Mouse (Mus musculus) forebrain, postnatal 0 days (tissue): Measurements from ENCODE around the gene Ap2a1. TPM values are rescaled to one million over a fixed set of nuclear protein-coding genes. Genes with fewer than 3 reads are reported as not detected.

ENCODE experiments used
- ATAC-seq: fragments of 200-750 bp; cut with Nextera tagmentation; 2 replicates; pipeline ENCODE4 v1.8.0; 2017; ENCODE audit warnings: mild to moderate bottlenecking, moderate library complexity
- DNase-seq: peaks from one replicate; pipeline ENCODE4 v3.0.0-alpha.2; 2015
- H3K27ac ChIP-seq: fragments of 300-500 bp; sonication (generic); 2 replicates; pipeline ENCODE4 v1.5.1; 2014; ENCODE audit warnings: low read depth, mild to moderate bottlenecking, antibody characterized with exemption, low read length, moderate library complexity, mixed read lengths
- H3K27me3 ChIP-seq: fragments of 300-500 bp; sonication (generic); 2 replicates; pipeline ENCODE4 v1.6.1; 2014; ENCODE audit warnings: mild to moderate bottlenecking, low read length, mixed read lengths; ENCODE audit not compliant: insufficient read depth
- H3K36me3 ChIP-seq: fragments of 300-500 bp; sonication (generic); 2 replicates; pipeline ENCODE4 v1.6.1; 2014; ENCODE audit warnings: mild to moderate bottlenecking, moderate library complexity; ENCODE audit not compliant: insufficient read depth
- H3K4me1 ChIP-seq: fragments of 300-500 bp; sonication (generic); 2 replicates; pipeline ENCODE4 v1.6.1; 2014; ENCODE audit warnings: antibody characterized with exemption; ENCODE audit not compliant: insufficient read depth
- H3K4me2 ChIP-seq: fragments of 300-500 bp; sonication (generic); 2 replicates; pipeline ENCODE4 v1.6.1; 2014; ENCODE audit warnings: low read depth, mild to moderate bottlenecking, moderate library complexity
- H3K4me3 ChIP-seq: fragments of 300-500 bp; sonication (generic); 2 replicates; pipeline ENCODE4 v1.5.1; 2014; ENCODE audit warnings: low read depth, low read length, mixed read lengths
- H3K9ac ChIP-seq: fragments of 300-500 bp; sonication (generic); 2 replicates; pipeline ENCODE4 v1.6.1; 2014; ENCODE audit warnings: mild to moderate bottlenecking
- H3K9me3 ChIP-seq: fragments of 300-500 bp; sonication (generic); 2 replicates; pipeline ENCODE4 v1.6.1; 2016; ENCODE audit warnings: low read length
- CTCF ChIP-seq: sonication (generic); IDR thresholded peaks from 2 replicates; pipeline ENCODE4 v1.5.1; 2016; ENCODE audit warnings: antibody characterized with exemption, control low read depth, low read depth
- WGBS: fragments of 180-500 bp; shearing (Covaris S2); extraction: QIAGEN DNeasy Blood & Tissue Kit; methylation state at CpG from one replicate; pipeline ENCODE4 v1.1.7; 2014; 5-methylcytosine and 5-hydroxymethylcytosine counted together
- polyA plus RNA-seq: library from polyadenylated mRNA; unstranded; fragments of >200 nt; fragmentation: Nextera tagmentation; extraction: Ambion mirVana; gene quantifications from 2 replicates; pipeline ENCODE4 v1.2.1, GENCODE M21; 2015
- total RNA-seq: library from RNA; depleted of rRNA; stranded (reverse); fragments of >200 nt; gene quantifications from 2 replicates; pipeline ENCODE4 v1.2.3, GENCODE M21; 2014

Ap2a1 gene
- total and polyA plus RNA-seq, 2 experiments from 2014 or later, result 113 to 175 TPM

DNA sequence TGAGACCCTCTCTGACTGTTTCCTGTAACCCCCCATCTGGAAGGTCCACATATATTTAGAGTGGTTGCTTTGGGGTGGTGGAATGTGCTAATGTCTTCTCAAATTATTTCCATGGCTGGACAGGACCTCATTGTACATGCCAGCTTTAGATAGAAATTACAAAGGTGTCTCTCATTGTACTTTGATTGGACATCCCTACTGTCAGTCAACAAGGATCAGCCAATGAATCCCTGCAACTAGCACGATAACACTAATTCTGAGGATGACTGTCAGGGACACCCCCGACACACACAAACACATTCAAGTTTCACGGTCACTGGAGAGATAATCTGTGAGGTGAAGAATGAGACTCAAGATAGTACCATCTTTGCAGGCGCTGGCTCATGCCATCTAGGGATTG lies 9.4 kb upstream of the Ap2a1 start:
- Histone ChIP-seq H3K4me1 (no peaks in the 10 kb centered on the region), H3K27me3 (no peaks in the 10 kb centered on the region), H3K36me3 (no peaks in the 10 kb centered on the region), H3K4me3 (no peak overlapping the region), H3K9me3 (no peaks in the 10 kb centered on the region), H3K27ac (no peak overlapping the region), H3K4me2 (no peak overlapping the region), H3K9ac (no peak overlapping the region)
- TF ChIP-seq CTCF, result no peak
- WGBS, result 93% methylated on average over 4 of the region's 4 CpGs
- ATAC-seq, result no peak
- DNase-seq, result no peak

DNA sequence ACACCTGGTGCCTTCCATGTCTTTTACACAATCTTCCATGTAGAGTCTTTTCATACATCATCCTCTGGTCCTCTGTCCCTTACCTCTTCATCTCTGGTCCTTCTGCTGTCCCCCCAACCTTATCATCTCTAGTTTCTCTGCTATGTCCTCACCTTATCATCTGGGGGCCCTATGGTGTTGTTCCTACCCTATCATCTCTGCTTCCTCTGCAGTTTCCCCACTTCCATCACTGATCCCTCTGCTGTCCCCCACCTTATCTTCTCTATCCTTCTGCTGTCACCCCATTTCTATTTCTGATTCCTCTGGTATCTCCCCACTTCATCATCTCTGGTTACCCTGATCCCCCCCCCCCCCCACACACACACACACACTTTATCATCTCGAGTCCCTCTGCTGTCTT lies 726 bp downstream of the Ap2a1 start:
- peak overlapping the region; percentile 94 for H3K9ac ChIP-seq
- 0% methylated on average over 1 of the region's 1 CpGs for WGBS
- no peaks in the 10 kb centered on the region for H3K9me3 ChIP-seq
- no peak for DNase-seq
- H3K36me3 ChIP-seq, result peaks cover 4% of the 10 kb centered on the region
- peak overlapping the region; percentile 21; the same call in 1 of the 2 replicates for H3K27ac ChIP-seq
- no peaks in the 10 kb centered on the region for H3K27me3 ChIP-seq
- peak overlapping the region; percentile 68 for H3K4me2 ChIP-seq
- no peak for TF ChIP-seq CTCF
- H3K4me1 ChIP-seq, result peaks cover 13% of the 10 kb centered on the region
- no peak for ATAC-seq
- peak overlapping the region; percentile 95 for H3K4me3 ChIP-seq

DNA sequence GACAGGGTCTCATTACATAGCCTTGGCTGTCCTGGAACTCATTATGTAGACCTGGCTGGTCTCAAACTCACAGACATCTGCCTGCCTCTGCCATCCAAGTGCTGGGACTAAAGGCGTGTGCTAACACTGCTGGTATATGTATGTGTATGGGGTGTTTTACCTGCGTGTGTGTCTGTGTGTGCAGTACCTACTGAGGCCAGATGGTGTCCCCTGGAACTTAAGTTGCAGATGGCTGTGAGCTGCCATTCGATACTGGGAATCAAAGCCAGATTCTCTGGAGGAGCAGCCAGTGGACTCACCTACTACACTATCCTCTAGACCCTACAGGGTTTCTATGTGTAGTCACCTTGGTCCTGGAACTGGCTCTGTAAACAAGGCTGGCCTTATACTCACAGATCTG lies 3.8 kb downstream of the Ap2a1 start:
- peaks cover 13% of the 10 kb centered on the region for H3K4me1 ChIP-seq
- no peak overlapping the region for H3K27ac ChIP-seq
- ATAC-seq (no peak), DNase-seq (peak; percentile 49)
- no peaks in the 10 kb centered on the region for H3K27me3 ChIP-seq
- TF ChIP-seq CTCF, result peak; percentile 76
- 73% methylated on average over 3 of the region's 3 CpGs for WGBS
- H3K36me3 ChIP-seq, result peaks cover 28% of the 10 kb centered on the region
- no peak overlapping the region for H3K9ac ChIP-seq
- no peak overlapping the region for H3K4me3 ChIP-seq
- H3K9me3 ChIP-seq, result no peaks in the 10 kb centered on the region
- no peak overlapping the region for H3K4me2 ChIP-seq

DNA sequence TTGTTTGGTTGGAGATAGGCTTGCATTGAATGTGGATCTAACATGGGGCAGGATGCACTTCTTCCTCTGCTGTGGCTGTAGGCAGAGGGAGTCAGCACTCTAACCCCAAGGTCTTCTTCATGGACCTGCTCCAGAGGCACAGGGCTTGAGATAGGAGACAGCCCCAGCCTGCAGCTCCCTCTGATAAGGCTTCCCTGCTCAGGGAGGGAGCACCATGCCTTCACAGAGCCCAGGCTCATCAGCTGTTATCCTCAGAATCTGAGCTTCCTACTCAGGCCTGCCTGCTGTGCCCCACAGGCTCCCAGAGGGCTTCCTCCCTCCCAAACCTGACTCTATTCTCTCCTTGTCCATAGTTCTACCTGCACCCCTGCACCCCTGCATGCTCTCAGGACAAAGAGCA lies 6.8 kb downstream of the Ap2a1 start:
- no peaks in the 10 kb centered on the region for H3K9me3 ChIP-seq
- no peak overlapping the region for H3K9ac ChIP-seq
- DNase-seq (no peak), ATAC-seq (no peak)
- no peak overlapping the region for H3K4me3 ChIP-seq
- no peak overlapping the region for H3K27ac ChIP-seq
- no peak overlapping the region for H3K4me2 ChIP-seq
- H3K27me3 ChIP-seq, result no peaks in the 10 kb centered on the region
- H3K4me1 ChIP-seq, result no peaks in the 10 kb centered on the region
- H3K36me3 ChIP-seq, result peaks cover 33% of the 10 kb centered on the region
- no peak for TF ChIP-seq CTCF

DNA sequence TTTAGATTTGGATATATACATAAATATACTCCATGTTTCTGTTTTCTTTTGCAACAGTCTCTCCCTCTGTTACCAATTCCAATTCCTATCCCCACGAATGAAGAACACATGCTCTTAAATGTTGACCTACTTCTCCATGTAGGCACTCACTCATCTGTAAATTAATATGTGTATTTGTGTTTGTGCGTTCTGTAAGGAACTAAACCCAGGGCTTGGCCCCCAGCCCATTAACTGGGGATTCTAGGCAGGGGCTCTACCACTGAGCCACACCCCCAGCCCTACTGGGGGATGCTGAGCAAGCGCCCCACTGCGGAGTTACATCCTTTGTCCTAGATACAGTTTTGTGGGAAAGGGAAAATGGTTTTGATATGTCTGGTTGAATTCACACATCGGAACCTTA lies 10.2 kb downstream of the Ap2a1 start:
- no peak for ATAC-seq
- Histone ChIP-seq H3K4me2 (no peak overlapping the region), H3K4me1 (no peaks in the 10 kb centered on the region), H3K4me3 (no peak overlapping the region), H3K9me3 (no peaks in the 10 kb centered on the region), H3K27me3 (no peaks in the 10 kb centered on the region), H3K36me3 (peaks cover 55% of the 10 kb centered on the region), H3K27ac (no peak overlapping the region), H3K9ac (no peak overlapping the region)
- WGBS, result 73% methylated on average over 5 of the region's 5 CpGs
- DNase-seq, result no peak
- no peak for TF ChIP-seq CTCF

DNA sequence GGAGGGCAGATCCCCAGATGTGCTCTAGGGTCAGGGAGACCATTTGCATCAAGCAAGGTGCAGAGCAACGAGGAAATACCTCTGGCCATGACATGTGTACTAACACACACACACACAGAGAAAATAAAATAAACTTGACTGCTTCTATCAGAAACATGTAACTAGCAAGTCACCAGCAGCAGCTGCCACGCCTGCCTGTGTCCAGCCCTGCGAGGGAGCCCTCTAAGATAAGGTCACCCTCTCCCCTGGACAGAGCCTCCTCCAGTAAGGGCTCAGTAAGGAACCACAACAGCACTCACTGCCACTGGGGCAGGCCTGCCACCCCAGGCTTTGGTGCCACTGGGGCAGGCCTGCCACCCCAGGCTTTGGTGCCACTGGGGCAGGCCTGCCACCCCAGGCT lies 11.1 kb downstream of the Ap2a1 start:
- no peaks in the 10 kb centered on the region for H3K4me1 ChIP-seq
- no peak overlapping the region for H3K4me3 ChIP-seq
- DNase-seq, result no peak
- WGBS, result 75% methylated on average over 3 of the region's 3 CpGs
- peaks cover 57% of the 10 kb centered on the region for H3K36me3 ChIP-seq
- no peaks in the 10 kb centered on the region for H3K9me3 ChIP-seq
- no peak overlapping the region for H3K4me2 ChIP-seq
- no peak for TF ChIP-seq CTCF
- H3K27me3 ChIP-seq, result no peaks in the 10 kb centered on the region
- no peak overlapping the region for H3K27ac ChIP-seq
- no peak for ATAC-seq
- no peak overlapping the region for H3K9ac ChIP-seq

DNA sequence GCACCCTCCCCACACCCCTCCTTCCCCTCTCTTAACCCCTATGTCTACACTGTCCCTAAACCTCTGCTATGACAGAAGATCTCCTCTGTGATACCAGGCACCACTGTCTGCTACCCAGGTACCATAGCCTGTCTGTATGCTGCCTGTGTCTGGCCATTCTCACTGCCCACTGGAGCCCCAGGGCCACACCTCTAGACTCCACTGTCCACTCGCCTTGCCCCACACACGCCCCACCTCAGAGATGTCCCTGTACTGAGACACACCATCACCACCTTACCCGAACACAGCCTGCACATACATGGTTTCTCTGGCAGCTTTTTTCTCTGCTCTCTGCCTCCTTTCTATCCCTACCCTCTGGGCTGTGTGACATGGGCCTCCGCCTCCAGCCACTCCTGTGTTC lies 12.4 kb downstream of the Ap2a1 start:
- peaks cover 55% of the 10 kb centered on the region for H3K36me3 ChIP-seq
- no peak overlapping the region for H3K4me2 ChIP-seq
- no peak for TF ChIP-seq CTCF
- ATAC-seq (no peak), DNase-seq (no peak)
- no peak overlapping the region for H3K27ac ChIP-seq
- no peaks in the 10 kb centered on the region for H3K4me1 ChIP-seq
- 89% methylated on average over 4 of the region's 4 CpGs for WGBS
- no peaks in the 10 kb centered on the region for H3K9me3 ChIP-seq
- no peak overlapping the region for H3K4me3 ChIP-seq
- H3K9ac ChIP-seq, result no peak overlapping the region
- no peaks in the 10 kb centered on the region for H3K27me3 ChIP-seq

DNA sequence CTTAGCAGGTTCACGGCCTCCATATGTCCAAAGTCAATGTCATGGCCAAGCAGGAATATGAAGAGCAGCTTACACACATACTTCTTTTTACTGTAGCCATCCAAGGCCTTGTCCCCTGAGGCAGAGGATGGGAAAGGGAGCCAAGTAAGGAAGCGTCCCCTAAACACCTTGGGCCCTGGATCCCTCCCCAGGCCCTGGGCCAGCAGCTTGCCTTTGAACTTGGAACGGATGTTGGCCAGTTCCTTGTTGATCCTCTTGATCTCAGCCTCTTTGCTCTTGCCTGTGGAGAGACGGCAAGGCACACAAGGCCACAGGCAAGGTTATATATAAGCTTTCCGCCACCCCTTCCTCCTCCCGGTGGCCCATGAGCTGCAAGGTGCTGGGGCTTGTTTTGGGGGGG lies 13.1 kb downstream of the Ap2a1 start:
- Histone ChIP-seq H3K9me3 (no peaks in the 10 kb centered on the region), H3K27ac (no peak overlapping the region), H3K4me1 (no peaks in the 10 kb centered on the region), H3K4me2 (no peak overlapping the region), H3K27me3 (no peaks in the 10 kb centered on the region), H3K36me3 (peaks cover 56% of the 10 kb centered on the region), H3K4me3 (no peak overlapping the region), H3K9ac (no peak overlapping the region)
- DNase-seq (no peak), ATAC-seq (no peak)
- no peak for TF ChIP-seq CTCF
- WGBS, result 83% methylated on average over 6 of the region's 6 CpGs
